Mouse (Mus musculus): ENCODE data around the gene Snx6.
"Not testable (repeated sequence)": the region's sequence is repeated elsewhere in the genome, so short reads cannot be mapped to it uniquely, and the experiment has no call there.

The Snx6 gene

DNA sequence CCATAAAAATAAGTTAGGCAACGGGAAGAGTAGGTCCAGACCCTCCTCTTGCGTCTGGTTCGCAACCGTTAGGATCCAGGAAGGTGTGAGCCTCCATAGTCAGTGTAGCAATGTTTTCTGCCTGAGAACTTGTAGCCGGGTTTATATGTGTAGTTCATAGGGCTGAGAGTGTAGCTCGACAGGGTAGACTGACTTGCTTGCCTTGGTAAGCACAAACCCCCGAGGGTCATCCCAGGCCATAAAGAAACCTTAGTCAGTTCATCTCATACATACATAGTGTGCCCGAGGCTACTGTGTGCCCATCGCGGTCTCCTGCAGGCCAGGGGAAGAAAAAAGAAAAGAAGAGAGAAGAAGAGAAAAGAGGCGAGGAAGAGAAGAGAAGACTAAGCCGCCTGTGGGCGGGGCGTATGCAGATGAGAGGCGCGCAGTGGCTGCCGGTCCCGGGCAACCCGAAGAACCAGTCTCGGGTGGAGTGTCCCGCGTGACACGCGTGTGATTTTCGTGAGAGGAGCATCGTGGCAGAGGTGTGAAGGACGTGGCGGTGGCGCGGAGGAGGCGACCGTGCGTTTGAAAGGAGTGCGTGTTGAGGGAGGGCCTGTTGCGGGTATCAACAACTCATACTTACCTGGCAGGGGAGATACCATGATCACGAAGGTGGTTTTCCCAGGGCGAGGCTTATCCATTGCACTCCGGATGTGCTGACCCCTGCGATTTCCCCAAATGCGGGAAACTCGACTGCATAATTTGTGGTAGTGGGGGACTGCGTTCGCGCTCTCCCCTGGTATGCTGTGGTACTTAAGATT, 85.6 kb downstream of the Snx6 start:
- not testable (repeated sequence) for DNase-seq (ENCODE audit: low read depth, low spot score)

DNA sequence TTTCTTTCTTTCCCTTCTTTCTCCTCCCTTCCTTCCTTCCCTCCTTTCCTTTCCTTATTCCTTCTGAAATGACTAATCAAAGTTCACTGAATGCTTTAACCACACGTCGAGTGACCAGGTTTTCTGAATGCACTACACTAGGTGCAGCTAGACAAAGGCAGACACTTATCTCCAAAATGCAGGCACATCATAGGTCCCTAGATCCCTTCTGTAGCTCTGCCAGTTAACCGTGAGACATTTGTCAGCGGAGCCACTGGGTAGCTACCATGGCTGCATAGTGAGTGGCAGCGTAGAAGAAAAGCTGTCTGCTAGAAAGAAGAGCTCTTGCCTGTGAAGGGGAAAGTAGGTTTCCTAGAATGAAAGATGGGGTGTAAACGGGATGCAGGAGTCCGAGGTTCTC, 96.1 kb downstream of the Snx6 start:
- no peak for DNase-seq (ENCODE audit: low read depth, low spot score)

DNA sequence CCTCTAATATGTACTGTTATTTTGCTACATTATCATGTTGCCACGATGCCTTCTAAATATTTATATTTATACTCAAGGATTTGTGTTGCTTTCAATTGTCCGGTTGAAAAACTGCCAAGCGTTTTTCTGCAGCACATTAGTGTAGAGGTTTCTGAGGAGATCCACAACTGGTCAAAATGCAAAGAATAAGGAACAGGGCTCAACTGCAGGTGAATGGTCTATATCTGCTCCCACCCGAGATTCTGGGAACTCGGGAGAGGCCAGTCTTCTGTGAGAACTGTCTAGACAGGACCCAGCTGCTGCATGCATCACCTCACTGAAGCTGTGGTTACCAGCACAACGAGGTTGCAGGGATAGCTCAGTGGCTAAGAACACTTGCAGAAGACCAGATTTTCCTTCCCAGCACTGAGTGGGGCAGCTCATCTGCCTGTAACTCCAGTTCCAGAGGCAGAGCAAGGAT, 97.7 kb downstream of the Snx6 start:
- DNase-seq (ENCODE audit: low read depth, low spot score): no peak

DNA sequence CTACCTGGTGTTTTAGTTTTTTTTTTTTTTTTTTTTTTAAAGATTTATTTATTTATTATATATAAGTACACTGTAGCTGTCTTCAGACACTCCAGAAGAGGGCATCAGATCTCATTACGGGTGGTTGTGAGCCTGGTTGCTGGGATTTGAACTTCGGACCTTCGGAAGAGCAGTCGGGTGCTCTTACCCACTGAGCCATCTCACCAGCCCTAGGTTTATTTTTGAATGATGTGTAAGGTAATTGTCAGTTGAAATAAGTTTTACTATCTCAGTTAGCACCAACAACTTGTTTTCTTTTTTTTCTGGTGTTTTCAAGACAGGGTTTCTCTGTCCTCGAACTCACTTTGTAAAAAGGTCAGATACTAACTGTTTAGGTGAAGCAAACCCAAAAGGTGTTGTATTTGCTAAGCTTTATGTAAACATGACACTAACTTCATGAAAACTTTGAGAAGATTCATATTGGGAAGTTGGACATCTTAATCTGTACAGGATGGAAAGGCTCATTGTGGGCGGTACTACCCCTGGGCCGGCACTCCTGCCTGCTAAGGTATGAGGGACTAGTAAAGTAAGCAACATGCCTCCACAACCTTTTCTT, 98.4 kb downstream of the Snx6 start:
- no peak for DNase-seq (ENCODE audit: low read depth, low spot score)

Data from WW6 (cell line).